Mouse (Mus musculus) megakaryocyte progenitor cell, adult 5-6 weeks (primary cell): ENCODE results near the gene Gpatch4. TPM values are rescaled to one million over a fixed set of nuclear protein-coding genes. Genes with fewer than 3 reads are reported as not detected.

Source experiments
- ATAC-seq: replicated peaks from 2 replicates; pipeline ENCODE4 v1.8.0; 2016; ENCODE audit warnings: mild to moderate bottlenecking, moderate TSS enrichment, inconsistent platforms; ENCODE audit not compliant: poor library complexity
- total RNA-seq, 2 experiments: library from RNA; stranded (forward) in 1 of 2; stranded (reverse) in 1 of 2; fragments of 157-497, 149-512 nt in 1 of 2; fragments of 200-1000 nt in 1 of 2; gene quantifications; 2 replicates each; pipeline versions ENCODE4 v1.2.3 to v1.2.4; 2015 to 2017

Gene Gpatch4
- total RNA-seq, 2 experiments from 2014 or later = 38.7 to 49.2 TPM

DNA sequence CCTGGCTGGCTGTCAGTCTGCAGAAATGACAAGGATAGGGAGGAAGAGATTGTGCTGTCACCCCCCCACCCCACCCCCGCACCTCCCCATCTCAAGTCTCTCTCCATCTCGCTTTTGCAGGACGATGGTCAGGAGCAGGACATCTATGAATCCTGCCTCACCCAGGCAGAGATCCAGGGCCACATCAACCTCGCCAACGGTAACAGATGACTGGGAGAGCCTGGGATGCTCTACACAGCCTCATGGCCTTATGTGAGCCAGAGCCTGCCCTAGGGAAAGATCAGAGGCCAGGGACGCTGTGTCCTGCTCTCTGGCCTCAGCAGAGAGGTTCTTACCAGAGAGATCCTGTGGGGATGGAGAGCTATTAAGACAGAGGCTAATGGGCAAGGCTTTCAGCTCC, 47.7 kb downstream of the Gpatch4 start:
- no peak for ATAC-seq

DNA sequence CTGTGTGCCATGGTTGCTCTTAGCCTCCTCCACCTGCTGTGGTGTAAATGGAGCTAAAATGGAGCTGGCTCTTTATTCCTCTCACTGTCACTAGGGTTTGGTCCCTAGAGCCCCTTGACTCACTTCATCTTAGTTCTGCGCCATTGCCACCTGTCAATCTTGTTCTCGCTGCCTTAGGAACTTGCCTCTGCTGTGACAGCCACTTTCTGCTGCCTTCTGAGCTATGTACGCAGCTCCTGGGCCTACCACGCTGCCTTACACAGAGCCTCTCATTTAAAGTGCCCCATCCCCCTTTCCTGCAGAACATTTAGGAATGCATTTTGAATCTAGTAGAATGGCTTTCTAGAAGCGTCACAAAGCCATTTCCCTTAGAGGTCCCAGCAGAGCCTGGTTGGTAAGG, 51.2 kb downstream of the Gpatch4 start:
- no peak for ATAC-seq

DNA sequence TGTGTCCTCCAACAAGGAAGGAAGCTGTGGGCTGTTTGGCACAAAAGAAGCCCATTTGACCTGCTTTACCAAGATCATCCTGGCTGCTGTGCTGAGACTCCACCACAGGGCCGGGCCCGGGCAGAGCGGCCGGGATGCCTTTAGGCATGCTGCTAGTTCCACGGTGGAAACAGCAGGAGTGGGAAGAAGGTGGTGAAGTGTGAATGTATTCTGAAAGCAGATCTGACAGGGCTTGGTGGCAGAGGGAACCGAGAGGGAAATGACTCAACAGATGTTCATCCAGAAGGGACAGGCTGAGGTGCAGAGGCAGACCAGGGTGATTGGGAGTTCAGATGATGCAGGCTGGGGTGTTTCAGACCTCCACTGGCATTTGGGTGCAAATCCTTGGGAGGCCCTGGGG, 54.8 kb downstream of the Gpatch4 start:
- ATAC-seq = 0 out of 2 replicates have a peak, but pooled peaks have one; percentile 14

DNA sequence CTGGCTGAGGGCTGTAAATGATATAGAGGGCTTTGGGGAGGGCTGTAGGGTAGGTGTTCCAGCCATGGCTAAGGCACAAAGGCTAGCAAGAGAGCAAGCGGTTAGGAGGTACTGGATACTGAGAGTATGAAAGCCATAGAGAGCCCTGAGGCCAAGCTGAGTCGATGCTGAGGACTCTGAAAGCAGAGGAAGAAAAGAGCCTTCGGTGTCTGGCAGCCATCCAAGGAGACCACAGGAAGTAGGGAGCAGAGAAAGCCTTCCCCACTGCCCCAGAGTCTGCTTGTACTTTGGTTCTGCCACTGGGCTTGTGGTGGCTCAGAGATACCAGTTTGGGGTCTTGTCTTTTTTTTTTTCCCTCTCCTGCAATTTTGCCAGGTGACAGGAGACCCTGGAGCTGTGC, 57.3 kb downstream of the Gpatch4 start:
- ATAC-seq = no peak

DNA sequence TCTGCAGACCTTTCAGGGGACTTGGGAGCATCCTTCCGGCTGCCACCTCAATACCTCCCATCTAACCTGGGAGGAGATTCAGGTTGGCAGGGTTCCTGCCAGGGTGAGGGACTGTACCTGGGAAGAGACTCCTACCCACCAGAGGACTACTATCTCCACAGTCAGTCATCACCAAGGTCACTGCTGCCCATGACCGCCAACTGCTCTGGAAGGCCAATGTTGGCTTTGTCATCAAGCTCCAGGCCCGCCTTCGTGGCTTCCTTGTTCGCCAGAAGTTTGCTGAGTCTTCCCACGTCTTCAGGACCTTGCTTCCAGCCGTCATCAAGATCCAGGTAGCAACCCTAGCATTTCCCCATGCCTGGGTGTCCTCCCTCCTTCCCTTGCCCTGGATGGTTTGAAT, 58.8 kb downstream of the Gpatch4 start:
- no peak for ATAC-seq

DNA sequence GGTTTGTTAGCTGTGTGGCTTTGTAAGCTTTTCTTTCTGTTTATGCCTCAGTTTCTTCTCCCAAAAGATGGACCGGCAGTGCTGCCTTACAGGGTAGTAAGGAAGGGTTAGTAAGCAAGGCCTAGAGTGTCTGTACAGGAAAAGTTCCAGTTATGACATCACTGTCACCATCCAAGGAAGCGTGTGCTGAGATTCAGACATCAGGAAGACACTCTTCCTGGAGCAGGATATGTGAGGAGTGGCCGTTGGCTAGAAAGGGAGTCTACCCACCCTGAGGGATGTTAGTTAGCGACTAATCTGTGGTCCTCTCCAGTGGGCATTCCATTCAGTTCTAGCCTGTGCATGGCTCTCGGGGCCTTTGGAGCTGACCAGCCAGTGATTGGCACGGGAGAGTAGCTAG, 59.3 kb downstream of the Gpatch4 start:
- no peak for ATAC-seq

DNA sequence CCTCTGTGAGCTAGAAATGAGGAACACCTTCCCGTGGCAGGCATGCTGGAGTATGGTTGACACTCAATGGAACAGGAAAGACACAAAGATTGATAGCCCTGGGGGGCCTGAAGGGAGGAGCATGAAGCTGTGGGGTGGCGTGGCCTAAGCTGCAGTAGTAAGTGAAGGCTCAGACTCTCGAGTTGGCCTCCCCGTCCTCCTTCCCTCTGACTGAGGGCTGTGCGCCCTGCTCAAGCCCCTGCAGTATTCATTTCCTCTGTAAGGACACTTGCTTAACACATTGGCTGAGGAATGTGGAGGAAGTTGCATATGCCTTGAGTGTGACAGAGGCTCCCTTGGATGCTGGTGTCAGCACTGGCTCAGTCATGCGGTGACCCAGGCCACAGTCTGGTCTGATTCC, 59.7 kb downstream of the Gpatch4 start:
- peak; percentile 85 for ATAC-seq

Other genes starting within 250 kb of the Gpatch4 start
- not detected in 2 replicates for gene Ntrk1, start 247.9 kb upstream of the Gpatch4 start, total RNA-seq (2015)
- not detected in 2 replicates for gene Ntrk1, start 247.9 kb upstream of the Gpatch4 start, total RNA-seq (2017)
- 0.05 TPM in 1 of 2 replicates, not detected in the other for gene Insrr, start 246.2 kb upstream of the Gpatch4 start, total RNA-seq (2015)
- gene Insrr, start 246.2 kb upstream of the Gpatch4 start, total RNA-seq (2017) = not detected in 2 replicates
- 3.4 and 4.3 TPM in 2 replicates for gene Pear1, start 218.8 kb upstream of the Gpatch4 start, total RNA-seq (2015)
- gene Pear1, start 218.8 kb upstream of the Gpatch4 start, total RNA-seq (2017) = 0.46 and 3.4 TPM in 2 replicates
- 0.12 TPM in 1 of 2 replicates, not detected in the other for gene Sh2d2a, start 196.4 kb upstream of the Gpatch4 start, total RNA-seq (2015)
- not detected in 2 replicates for gene Sh2d2a, start 196.4 kb upstream of the Gpatch4 start, total RNA-seq (2017)
- 24.5 and 25.6 TPM in 2 replicates for gene Prcc, start 157.5 kb upstream of the Gpatch4 start, total RNA-seq (2015)
- 28.9 and 31.3 TPM in 2 replicates for gene Prcc, start 157.5 kb upstream of the Gpatch4 start, total RNA-seq (2017)
- 281 and 308 TPM in 2 replicates for gene Hdgf, start 136.8 kb upstream of the Gpatch4 start, total RNA-seq (2015)
- gene Hdgf, start 136.8 kb upstream of the Gpatch4 start, total RNA-seq (2017) = 348 and 456 TPM in 2 replicates
- 157 and 195 TPM in 2 replicates for gene Mrpl24, start 123.6 kb upstream of the Gpatch4 start, total RNA-seq (2015)
- gene Mrpl24, start 123.6 kb upstream of the Gpatch4 start, total RNA-seq (2017) = 119 and 137 TPM in 2 replicates
- gene Isg20l2, start 112.8 kb upstream of the Gpatch4 start, total RNA-seq (2015) = 45.2 and 51.0 TPM in 2 replicates
- 41.1 and 51.0 TPM in 2 replicates for gene Isg20l2, start 112.8 kb upstream of the Gpatch4 start, total RNA-seq (2017)
- 10.3 and 11.1 TPM in 2 replicates for gene Rrnad1, start 112.4 kb upstream of the Gpatch4 start, total RNA-seq (2015)
- gene Rrnad1, start 112.4 kb upstream of the Gpatch4 start, total RNA-seq (2017) = 13.2 and 16.2 TPM in 2 replicates
- gene Crabp2, start 94.4 kb upstream of the Gpatch4 start, total RNA-seq (2015) = not detected in 2 replicates
- gene Crabp2, start 94.4 kb upstream of the Gpatch4 start, total RNA-seq (2017) = not detected in 2 replicates
- gene Nes, start 72.0 kb upstream of the Gpatch4 start, total RNA-seq (2015) = 0.02 TPM in 1 of 2 replicates, not detected in the other
- 0.20 TPM in 1 of 2 replicates, not detected in the other for gene Nes, start 72.0 kb upstream of the Gpatch4 start, total RNA-seq (2017)
- not detected in 2 replicates for gene Bcan, start 42.9 kb upstream of the Gpatch4 start, total RNA-seq (2015)
- gene Bcan, start 42.9 kb upstream of the Gpatch4 start, total RNA-seq (2017) = not detected in 2 replicates
- not detected in 2 replicates for gene Hapln2, start 15.5 kb upstream of the Gpatch4 start, total RNA-seq (2015)
- not detected in 2 replicates for gene Hapln2, start 15.5 kb upstream of the Gpatch4 start, total RNA-seq (2017)
- 44.2 and 67.8 TPM in 2 replicates for gene Naxe, start 15.4 kb downstream of the Gpatch4 start, total RNA-seq (2015)
- gene Naxe, start 15.4 kb downstream of the Gpatch4 start, total RNA-seq (2017) = 39.6 and 41.4 TPM in 2 replicates
- gene Ttc24, start 35.2 kb downstream of the Gpatch4 start, total RNA-seq (2015) = not detected in 2 replicates
- not detected in 2 replicates for gene Ttc24, start 35.2 kb downstream of the Gpatch4 start, total RNA-seq (2017)
- 14.1 and 14.2 TPM in 2 replicates for gene Iqgap3, start 38.9 kb downstream of the Gpatch4 start, total RNA-seq (2015)
- gene Iqgap3, start 38.9 kb downstream of the Gpatch4 start, total RNA-seq (2017) = 21.4 and 22.0 TPM in 2 replicates
- 82.5 and 95.7 TPM in 2 replicates for gene Mef2d, start 99.3 kb downstream of the Gpatch4 start, total RNA-seq (2015)
- 49.6 and 52.8 TPM in 2 replicates for gene Mef2d, start 99.3 kb downstream of the Gpatch4 start, total RNA-seq (2017)
- not detected in 2 replicates for gene Rhbg, start 211.6 kb downstream of the Gpatch4 start, total RNA-seq (2015)
- 0.14 TPM in 1 of 2 replicates, not detected in the other for gene Rhbg, start 211.6 kb downstream of the Gpatch4 start, total RNA-seq (2017)
- gene Gm38392, start 244.1 kb downstream of the Gpatch4 start, total RNA-seq (2015) = 0.10 TPM in 1 of 2 replicates, not detected in the other
- gene Gm38392, start 244.1 kb downstream of the Gpatch4 start, total RNA-seq (2017) = not detected in 2 replicates